Comparison of ENCODE assay signal across 9 mouse cellular contexts in genomic region chr1:151080510-151080980, GRCm38 (mm10).
DNase-seq lines count a peak whose midpoint lies in the region; ATAC-seq and TF ChIP-seq lines count a peak whose summit lies in the region.
"Had no signal": no experiment of that assay in that cellular context is flagged by ENCODE, and none has a peak within 500 bp of the region (broad histone marks: within the 10 kb centered on the region; RNA-seq: fewer than 3 reads in every experiment).

No protein-coding gene starts in this region.

- no peak overlapping the region for H3K4me2 ChIP-seq in heart, embryonic 16.5 days (ENCODE audit: low read depth, low read length)
- H3K4me2 ChIP-seq in limb, embryonic 13.5 days (replicated peaks) = peak overlapping the region; percentile 12; the same call in 1 of the 2 replicates

- ATAC-seq in heart, embryonic 16.5 days (replicated peaks; ENCODE audit: extremely low read depth, insufficient read depth, low FRiP score) = no peak; the same call in 1 of the 2 replicates
- no peak for ATAC-seq in limb, embryonic 13.5 days (ENCODE audit: low FRiP score, low read depth)
- no peak for ATAC-seq in inflammation-experienced regulatory T-cells, adult 6 months

- H3K9ac ChIP-seq in heart, embryonic 16.5 days (ENCODE audit: low read length) = no peak overlapping the region
- H3K9ac ChIP-seq in limb, embryonic 13.5 days = no peak overlapping the region

- peak overlapping the region; percentile 14 for H3K4me3 ChIP-seq in lung, adult 2 months (replicated peaks; ENCODE audit: extremely low read depth, low read depth, low read length)
- no peak overlapping the region for H3K4me3 ChIP-seq in heart, embryonic 16.5 days (ENCODE audit: low read length)
- H3K4me3 ChIP-seq in limb, embryonic 13.5 days = no peak overlapping the region
- H3K4me3 ChIP-seq in testis, adult 2 months (ENCODE audit: control insufficient read depth, low read depth, low read length) = no peak overlapping the region

- peaks cover 4% of the 10 kb centered on the region; the same call in 1 of the 2 replicates for H3K4me1 ChIP-seq in lung, adult 2 months (ENCODE audit: control insufficient read depth, insufficient read depth, low read length)
- H3K4me1 ChIP-seq in heart, embryonic 16.5 days (ENCODE audit: control insufficient read depth, insufficient read depth, low read length) = peaks cover 9% of the 10 kb centered on the region; the same call in 1 of the 2 replicates
- H3K4me1 ChIP-seq in limb, embryonic 13.5 days = peaks cover 3% of the 10 kb centered on the region
- H3K4me1 ChIP-seq in testis, adult 2 months (ENCODE audit: control insufficient read depth, insufficient read depth, low read length) = peaks cover 4% of the 10 kb centered on the region; the same call in 1 of the 2 replicates

- WGBS in lung, adult 2 months = 38% methylated on average over 9 of the region's 9 CpGs
- WGBS in heart, embryonic 16.5 days = 52% methylated on average over 9 of the region's 9 CpGs
- WGBS in limb, embryonic 13.5 days = 33% methylated on average over 9 of the region's 9 CpGs

- no peaks in the 10 kb centered on the region for H3K9me3 ChIP-seq in heart, embryonic 16.5 days (replicated peaks; ENCODE audit: control insufficient read depth, low read length)
- H3K9me3 ChIP-seq in limb, embryonic 13.5 days = no peaks in the 10 kb centered on the region

- DNase-seq in lung, adult 2 months = no peak
- no peak for DNase-seq in lung, postnatal 14 days
- no peak for DNase-seq in urinary bladder, postnatal 10 days (ENCODE audit: low spot score)
- no peak for DNase-seq in layer of hippocampus, postnatal 14 days (ENCODE audit: low spot score in 2 of 2)

- H3K27ac ChIP-seq in heart, embryonic 16.5 days (ENCODE audit: low read length) = peak overlapping the region; percentile 61
- no peak overlapping the region for H3K27ac ChIP-seq in limb, embryonic 13.5 days
- H3K27ac ChIP-seq in testis, adult 2 months (ENCODE audit: control insufficient read depth, insufficient read depth, low read depth, low read length) = peak overlapping the region; percentile 68

- no peak for TF ChIP-seq POLR2A in lung, adult 2 months (IDR thresholded peaks at IDR 0.05; ENCODE audit: borderline replicate concordance, extremely low read depth, low read depth, low read length)
- 0 out of 2 replicates have a peak, but pooled peaks have one; percentile 26 for TF ChIP-seq POLR2A in testis, adult 2 months (IDR thresholded peaks at IDR 0.05; ENCODE audit: control insufficient read depth, low read depth, low read length)

- no peak for TF ChIP-seq CTCF in lung, adult 2 months (IDR thresholded peaks at IDR 0.05; ENCODE audit: insufficient read depth, low read length)
- TF ChIP-seq CTCF in testis, adult 2 months (IDR thresholded peaks at IDR 0.05; ENCODE audit: control insufficient read depth, insufficient read depth, insufficient replicate concordance, low read depth, low read length) = no peak

- no peaks in the 10 kb centered on the region for H3K36me3 ChIP-seq in heart, embryonic 16.5 days (ENCODE audit: control insufficient read depth, insufficient read depth)
- no peaks in the 10 kb centered on the region for H3K36me3 ChIP-seq in limb, embryonic 13.5 days
- H3K36me3 ChIP-seq in testis, adult 2 months (ENCODE audit: control insufficient read depth, insufficient read depth, low read length) = no peaks in the 10 kb centered on the region

- H3K27me3 ChIP-seq in heart, embryonic 16.5 days (ENCODE audit: control insufficient read depth, insufficient read depth, low read length) = no peaks in the 10 kb centered on the region
- no peaks in the 10 kb centered on the region for H3K27me3 ChIP-seq in limb, embryonic 13.5 days
- no peaks in the 10 kb centered on the region for H3K27me3 ChIP-seq in testis, adult 2 months (ENCODE audit: control insufficient read depth, insufficient read depth, low read length)
- H3K27me3 ChIP-seq: CH12.LX had no signal
